In genomic region chr9:95373741-95374140, GRCm38 (mm10) we compare ENCODE assay signal across 26 mouse cellular contexts.
"Had no signal": no experiment of that assay in that cellular context is flagged by ENCODE, and none has a peak within 500 bp of the region (broad histone marks: within the 10 kb centered on the region; RNA-seq: fewer than 3 reads in every experiment).

No protein-coding gene starts in this region.

- H3K27me3 ChIP-seq: heart, embryonic 12.5 days; hindbrain, embryonic 12.5 days; limb, embryonic 12.5 days; liver, embryonic 13.5 days; liver, embryonic 15.5 days had no signal

- H3K4me1 ChIP-seq: heart, embryonic 12.5 days; hindbrain, embryonic 10.5 days; hindbrain, embryonic 12.5 days; limb, embryonic 10.5 days; limb, embryonic 12.5 days; liver, embryonic 13.5 days; liver, embryonic 15.5 days had no signal

- H3K4me3 ChIP-seq: gastrocnemius, adult 2 months; heart, adult 2 months; heart, embryonic 12.5 days; hindbrain, embryonic 10.5 days; hindbrain, embryonic 12.5 days; layer of hippocampus, adult 2 months; left cerebral cortex, adult 2 months; limb, embryonic 10.5 days; limb, embryonic 12.5 days; liver, embryonic 13.5 days; liver, embryonic 15.5 days had no signal

- H3K9me3 ChIP-seq: heart, embryonic 12.5 days; limb, embryonic 10.5 days; liver, embryonic 13.5 days; liver, embryonic 15.5 days had no signal

- ATAC-seq: hindbrain, embryonic 16.5 days; inflammation-experienced regulatory T-cells, adult 6 months; intestine, postnatal 0 days had no signal

- H3K27ac ChIP-seq: gastrocnemius, adult 2 months; heart, adult 2 months; hindbrain, embryonic 10.5 days; hindbrain, embryonic 12.5 days; hindbrain, embryonic 14.5 days; layer of hippocampus, adult 2 months; left cerebral cortex, adult 2 months; limb, embryonic 10.5 days; limb, embryonic 12.5 days; liver, embryonic 13.5 days; liver, embryonic 15.5 days had no signal

- H3K36me3 ChIP-seq: heart, embryonic 12.5 days; hindbrain, embryonic 10.5 days; hindbrain, embryonic 12.5 days; limb, embryonic 10.5 days; limb, embryonic 12.5 days; liver, embryonic 13.5 days; liver, embryonic 15.5 days had no signal

- H3K4me2 ChIP-seq: heart, embryonic 12.5 days; hindbrain, embryonic 12.5 days; hindbrain, embryonic 14.5 days; limb, embryonic 12.5 days; liver, embryonic 11.5 days; liver, embryonic 13.5 days; liver, embryonic 15.5 days had no signal

- H3K9ac ChIP-seq: heart, embryonic 12.5 days; hindbrain, embryonic 12.5 days; hindbrain, embryonic 14.5 days; limb, embryonic 12.5 days; liver, embryonic 13.5 days; liver, embryonic 15.5 days had no signal

- DNase-seq: gastrocnemius, adult 2 months; gastrocnemius, postnatal 10 days; gastrocnemius, postnatal 25 days; heart, adult 2 months; heart, postnatal 10 days; heart, postnatal 4 days; kidney, adult 18-20 months; kidney, adult 8-10 months; kidney, postnatal 10 days; kidney, postnatal 25 days; kidney, postnatal 4 days; liver; liver, embryonic 13.5 days had no signal
